ENCODE assay signal across 9 mouse cellular contexts in genomic region chr8:83660545-83660944, GRCm38 (mm10). TPM values are rescaled to one million over a fixed set of nuclear protein-coding genes. Genes with fewer than 3 reads are reported as not detected.
DNase-seq lines count a peak whose midpoint lies in the region; ATAC-seq and TF ChIP-seq lines count a peak whose summit lies in the region.
"Had no signal": no experiment of that assay in that cellular context is flagged by ENCODE, and none has a peak within 500 bp of the region (broad histone marks: within the 10 kb centered on the region; RNA-seq: fewer than 3 reads in every experiment).

No protein-coding gene starts in this region.

- H3K27ac ChIP-seq in lung, embryonic 16.5 days (ENCODE audit: low read length), result peak overlapping the region; percentile 21; the same call in 1 of the 2 replicates
- no peak overlapping the region for H3K27ac ChIP-seq in intestine, postnatal 0 days (ENCODE audit: low read depth, low read length)

- no peak for TF ChIP-seq CTCF in intestine, postnatal 0 days (IDR thresholded peaks at IDR 0.05; ENCODE audit: low read depth)

- ATAC-seq in frontal cortex, adult (ENCODE audit: low TSS enrichment), result peak; percentile 68
- ATAC-seq in lung, embryonic 16.5 days (ENCODE audit: low read depth), result no peak
- ATAC-seq in intestine, postnatal 0 days, result no peak

- H3K9ac ChIP-seq in lung, embryonic 16.5 days (ENCODE audit: low read length), result peak overlapping the region; percentile 64
- peak overlapping the region; percentile 43; the same call in 1 of the 2 replicates for H3K9ac ChIP-seq in intestine, postnatal 0 days (ENCODE audit: low read depth, low read length)

- H3K4me3 ChIP-seq in lung, embryonic 16.5 days (ENCODE audit: low read length), result no peak overlapping the region; the same call in 1 of the 2 replicates
- H3K4me3 ChIP-seq in intestine, postnatal 0 days (ENCODE audit: low read depth, low read length), result no peak overlapping the region
- H3K4me3 ChIP-seq: erythroblast, embryonic 14.5 days had no signal

- H3K4me1 ChIP-seq in lung, embryonic 16.5 days (replicated peaks; ENCODE audit: control insufficient read depth, insufficient read depth, low read length), result peaks cover 48% of the 10 kb centered on the region
- H3K4me1 ChIP-seq in intestine, postnatal 0 days (replicated peaks; ENCODE audit: control insufficient read depth, insufficient read depth, low read length), result peaks cover 17% of the 10 kb centered on the region; the same call in 1 of the 2 replicates

- DNase-seq in frontal cortex, postnatal 10 days (ENCODE audit: low spot score in 2 of 2), result no peak
- DNase-seq in lung, postnatal 36 days, result no peak
- peak; percentile 61 for DNase-seq in right cerebral cortex, postnatal 25 days
- DNase-seq in cerebellum, adult 9-11 months, result no peak
- no peak for DNase-seq in lung, adult 18-20 months

- 15% methylated on average over 8 of the region's 8 CpGs for WGBS in lung, embryonic 16.5 days
- 18% methylated on average over 8 of the region's 8 CpGs for WGBS in intestine, postnatal 0 days

- H3K9me3 ChIP-seq in lung, embryonic 16.5 days (ENCODE audit: control insufficient read depth, low read length), result no peaks in the 10 kb centered on the region
- H3K9me3 ChIP-seq in intestine, postnatal 0 days (ENCODE audit: control insufficient read depth), result no peaks in the 10 kb centered on the region

- H3K36me3 ChIP-seq in lung, embryonic 16.5 days (ENCODE audit: control insufficient read depth, insufficient read depth, low read length), result peaks cover 11% of the 10 kb centered on the region
- H3K36me3 ChIP-seq in intestine, postnatal 0 days (ENCODE audit: control insufficient read depth, insufficient read depth), result peaks cover 9% of the 10 kb centered on the region; the same call in 1 of the 2 replicates

- H3K4me2 ChIP-seq in lung, embryonic 16.5 days (ENCODE audit: low read depth, low read length), result peak overlapping the region; percentile 40
- H3K4me2 ChIP-seq in intestine, postnatal 0 days (replicated peaks; ENCODE audit: low read depth), result peak overlapping the region; percentile 53

- H3K27me3 ChIP-seq in lung, embryonic 16.5 days (ENCODE audit: control insufficient read depth, insufficient read depth, low read depth, low read length), result no peaks in the 10 kb centered on the region
- H3K27me3 ChIP-seq in intestine, postnatal 0 days (replicated peaks; ENCODE audit: control insufficient read depth, insufficient read depth, low read length), result no peaks in the 10 kb centered on the region

RNA-seq across cellular contexts. Expression of gene Ptger1, which starts 5.9 kb away (rescaled TPM):
- 1.4 TPM in 2 replicates for polyA plus RNA-seq in lung, embryonic 16.5 days (2015; fragmentation: Nextera tagmentation; extraction: Ambion mirVana)
- 1.1 and 1.2 TPM in 2 replicates for polyA plus RNA-seq in intestine, postnatal 0 days (2015; fragmentation: Nextera tagmentation; extraction: Ambion mirVana)

RNA-seq across cellular contexts. Expression of gene Gipc1, which starts 8.1 kb away (rescaled TPM):
- 178 and 190 TPM in 2 replicates for polyA plus RNA-seq in lung, embryonic 16.5 days (2015; fragmentation: Nextera tagmentation; extraction: Ambion mirVana)
- 76.1 and 79.3 TPM in 2 replicates for polyA plus RNA-seq in intestine, postnatal 0 days (2015; fragmentation: Nextera tagmentation; extraction: Ambion mirVana)

RNA-seq across cellular contexts. Expression of gene Pkn1, which starts 38.4 kb away (rescaled TPM):
- 27.2 and 31.8 TPM in 2 replicates for polyA plus RNA-seq in lung, embryonic 16.5 days (2015; fragmentation: Nextera tagmentation; extraction: Ambion mirVana)
- 37.0 and 40.2 TPM in 2 replicates for polyA plus RNA-seq in intestine, postnatal 0 days (2015; fragmentation: Nextera tagmentation; extraction: Ambion mirVana)

RNA-seq across cellular contexts. Expression of gene Dnajb1, which starts 52.6 kb away (rescaled TPM):
- polyA plus RNA-seq in lung, embryonic 16.5 days (2015; fragmentation: Nextera tagmentation; extraction: Ambion mirVana), result 65.0 and 65.2 TPM in 2 replicates
- polyA plus RNA-seq in intestine, postnatal 0 days (2015; fragmentation: Nextera tagmentation; extraction: Ambion mirVana), result 26.1 and 28.8 TPM in 2 replicates

RNA-seq across cellular contexts. Expression of gene Tecr, which starts 52.8 kb away (rescaled TPM):
- 491 and 509 TPM in 2 replicates for polyA plus RNA-seq in lung, embryonic 16.5 days (2015; fragmentation: Nextera tagmentation; extraction: Ambion mirVana)
- 317 and 320 TPM in 2 replicates for polyA plus RNA-seq in intestine, postnatal 0 days (2015; fragmentation: Nextera tagmentation; extraction: Ambion mirVana)
